Mouse (Mus musculus): Measurements from ENCODE around the gene Slc38a2. TPM values are rescaled to one million over a fixed set of nuclear protein-coding genes. Genes with fewer than 3 reads are reported as not detected.

The Slc38a2 gene
- total RNA-seq, 2 experiments from 2014 or later = 73.8 to 112 TPM

Other genes with a start within 250 kb of the Slc38a2 start
- 10 to 100 TPM; 29.2 to 33.1 TPM for gene Scaf11, start 238.9 kb downstream of the Slc38a2 start, total RNA-seq (2021)
- 1 to 10 TPM; 1.4 to 2.2 TPM for gene Slc38a1, start 56.8 kb downstream of the Slc38a2 start, total RNA-seq (2021)

All from gastrocnemius, postnatal 25 days (tissue).